Mouse (Mus musculus) lung, adult 2 months (tissue): ENCODE data around the gene Adgra1. TPM values are rescaled to one million over a fixed set of nuclear protein-coding genes. Genes with fewer than 3 reads are reported as not detected.

Source experiments
- DNase-seq: peaks from one replicate; pipeline ENCODE4 v3.0.0; 2022
- H3K4me1 ChIP-seq: fragments of 200-500 bp; 2 replicates; pipeline ENCODE4 v1.6.1; 2011; ENCODE audit warnings: low read length; ENCODE audit not compliant: control insufficient read depth, insufficient read depth
- H3K4me3 ChIP-seq: fragments of 200-500 bp; replicated peaks from 2 replicates; pipeline ENCODE3; 2011; ENCODE audit warnings: low read depth, mild to moderate bottlenecking, control low read depth, low read length; ENCODE audit errors: extremely low read depth
- CTCF ChIP-seq: fragments of 200-500 bp; IDR thresholded peaks from 2 replicates; pipeline ENCODE4 v1.5.1; 2011; ENCODE audit warnings: mild to moderate bottlenecking, low read length, control low read depth; ENCODE audit not compliant: insufficient read depth
- POLR2A ChIP-seq: fragments of 200-500 bp; IDR thresholded peaks from 2 replicates; pipeline ENCODE4 v1.6.1; 2011; ENCODE audit warnings: low read depth, mild to moderate bottlenecking, control low read depth, low read length, borderline replicate concordance; ENCODE audit errors: extremely low read depth
- WGBS: fragments of 180-500 bp; shearing (Covaris S2); methylation state at CpG from one replicate; pipeline ENCODE4 v1.1.7; 2018; 5-methylcytosine and 5-hydroxymethylcytosine counted together
- polyA plus RNA-seq: library from polyadenylated mRNA; depleted of rRNA; stranded (reverse); fragments of >200 nt; gene quantifications from 2 replicates; pipeline ENCODE4 v1.2.3, GENCODE M21; 2012

Adgra1 gene
- polyA plus RNA-seq, 1 experiment, result 0.12 TPM

DNA sequence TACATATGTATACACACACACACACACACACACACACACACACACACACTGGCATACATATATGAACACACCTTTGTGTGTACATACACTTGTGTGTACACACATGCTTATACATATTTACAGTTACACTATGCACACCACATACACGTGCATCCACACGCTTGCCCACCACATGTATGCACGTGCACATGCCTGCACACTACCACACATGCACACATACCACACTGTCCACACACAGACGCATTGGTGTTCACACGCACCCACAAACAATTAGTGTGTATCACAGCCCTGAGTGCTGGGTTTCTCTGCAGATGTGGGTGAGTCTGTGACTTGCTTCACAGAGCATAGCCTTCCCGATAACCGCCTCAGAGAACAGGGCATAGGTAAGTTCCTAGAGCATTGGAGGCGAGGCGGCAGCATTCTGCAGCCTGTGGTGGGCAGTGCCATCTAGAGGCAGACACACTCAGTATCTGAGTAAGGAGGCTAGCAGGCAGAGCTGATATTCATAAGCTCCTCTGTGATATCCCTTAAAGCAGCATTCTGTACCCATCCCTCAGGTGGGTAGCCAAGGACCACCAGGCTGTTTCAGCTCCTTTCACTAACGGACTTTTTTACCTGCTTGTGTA, 43.3 kb downstream of the Adgra1 start:
- no peak for DNase-seq
- TF ChIP-seq CTCF (peak; percentile 31; the same call in 1 of the 2 replicates), POLR2A (no peak)
- 65% methylated on average over 10 of the region's 10 CpGs for whole genome bisulfite sequencing

DNA sequence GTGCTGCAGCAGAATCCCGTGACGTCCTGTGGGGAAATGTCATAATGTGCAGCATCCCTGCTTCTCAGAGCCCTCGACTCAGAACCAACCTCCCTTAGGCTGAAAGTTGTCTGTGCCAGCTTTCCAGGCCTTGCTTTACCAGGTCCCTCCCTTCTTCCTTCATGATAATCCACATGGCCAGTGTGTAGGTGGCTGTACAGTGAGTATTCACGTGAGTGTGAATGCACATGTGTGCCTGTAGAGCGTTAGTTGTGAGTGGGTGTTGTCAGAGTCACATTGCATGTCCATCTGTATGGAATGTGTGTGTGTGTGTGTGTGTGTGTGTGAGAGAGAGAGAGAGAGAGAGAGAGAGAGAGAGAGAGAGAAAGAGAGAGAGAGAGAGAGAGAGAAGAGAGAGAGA, 44.1 kb downstream of the Adgra1 start:
- Histone ChIP-seq H3K4me1 (no peaks in the 10 kb centered on the region), H3K4me3 (no peak overlapping the region)
- DNase-seq, result no peak
- WGBS, result 70% methylated on average over 5 of the region's 5 CpGs
- TF ChIP-seq POLR2A (no peak), CTCF (no peak)

More for the DNA sequence above, 43.3 kb downstream of the Adgra1 start:
- Histone ChIP-seq H3K4me3 (no peak overlapping the region), H3K4me1 (no peaks in the 10 kb centered on the region)

- WGBS, result 44% methylated on average over 6 of the region's 6 CpGs
- DNase-seq, result no peak
- no peak overlapping the region for H3K4me3 ChIP-seq
- no peak for TF ChIP-seq CTCF
- no peak for TF ChIP-seq POLR2A
- H3K4me1 ChIP-seq, result no peaks in the 10 kb centered on the region
Observed at GRCm38 (mm10) chr7:139878621-139879020, 44.6 kb downstream of the Adgra1 start.

DNA sequence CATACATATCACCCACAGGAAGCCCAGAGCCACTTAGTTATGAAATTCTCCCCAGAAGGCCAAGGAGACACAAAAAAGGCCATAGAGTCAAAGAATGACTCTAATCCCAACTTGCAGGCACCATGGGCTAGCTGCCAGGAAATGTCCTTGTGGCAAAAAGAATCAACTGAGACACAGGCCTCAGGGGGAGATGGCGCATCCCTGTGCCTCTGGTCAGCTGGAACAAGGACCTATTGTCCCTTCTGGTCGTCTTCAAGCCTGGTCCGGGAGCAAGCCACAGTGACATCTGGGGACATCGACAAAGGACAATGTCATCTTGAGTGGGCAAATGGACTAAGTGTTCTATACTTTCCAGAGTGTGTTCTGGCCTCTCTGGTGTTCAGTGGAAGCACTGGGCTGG, 49.6 kb downstream of the Adgra1 start:
- Histone ChIP-seq H3K4me3 (no peak overlapping the region), H3K4me1 (no peaks in the 10 kb centered on the region)
- no peak for DNase-seq
- WGBS, result 82% methylated on average over 4 of the region's 4 CpGs
- TF ChIP-seq CTCF (no peak), POLR2A (no peak)

DNA sequence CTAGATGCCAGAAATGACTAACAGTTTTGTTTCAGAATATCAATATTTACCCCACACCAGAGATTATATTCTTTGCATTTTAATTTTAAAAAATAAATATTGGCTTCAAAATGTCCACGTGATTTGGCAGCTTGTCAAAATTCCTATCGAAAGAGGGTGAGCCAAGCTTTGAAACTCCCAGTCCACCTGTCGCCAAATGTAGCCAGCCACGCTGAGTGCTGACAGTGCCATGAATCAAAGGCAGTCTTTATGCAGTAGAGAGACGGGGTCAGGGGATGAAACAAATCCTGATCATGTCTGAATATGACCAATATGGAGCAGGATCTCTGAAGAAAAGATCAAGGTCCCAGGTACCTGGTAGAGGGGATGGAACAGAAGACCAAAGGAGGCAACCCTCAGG, 57.8 kb downstream of the Adgra1 start:
- Histone ChIP-seq H3K4me3 (no peak overlapping the region), H3K4me1 (no peaks in the 10 kb centered on the region)
- TF ChIP-seq POLR2A (no peak), CTCF (no peak)
- 37% methylated on average over 5 of the region's 5 CpGs for WGBS
- no peak for DNase-seq

DNA sequence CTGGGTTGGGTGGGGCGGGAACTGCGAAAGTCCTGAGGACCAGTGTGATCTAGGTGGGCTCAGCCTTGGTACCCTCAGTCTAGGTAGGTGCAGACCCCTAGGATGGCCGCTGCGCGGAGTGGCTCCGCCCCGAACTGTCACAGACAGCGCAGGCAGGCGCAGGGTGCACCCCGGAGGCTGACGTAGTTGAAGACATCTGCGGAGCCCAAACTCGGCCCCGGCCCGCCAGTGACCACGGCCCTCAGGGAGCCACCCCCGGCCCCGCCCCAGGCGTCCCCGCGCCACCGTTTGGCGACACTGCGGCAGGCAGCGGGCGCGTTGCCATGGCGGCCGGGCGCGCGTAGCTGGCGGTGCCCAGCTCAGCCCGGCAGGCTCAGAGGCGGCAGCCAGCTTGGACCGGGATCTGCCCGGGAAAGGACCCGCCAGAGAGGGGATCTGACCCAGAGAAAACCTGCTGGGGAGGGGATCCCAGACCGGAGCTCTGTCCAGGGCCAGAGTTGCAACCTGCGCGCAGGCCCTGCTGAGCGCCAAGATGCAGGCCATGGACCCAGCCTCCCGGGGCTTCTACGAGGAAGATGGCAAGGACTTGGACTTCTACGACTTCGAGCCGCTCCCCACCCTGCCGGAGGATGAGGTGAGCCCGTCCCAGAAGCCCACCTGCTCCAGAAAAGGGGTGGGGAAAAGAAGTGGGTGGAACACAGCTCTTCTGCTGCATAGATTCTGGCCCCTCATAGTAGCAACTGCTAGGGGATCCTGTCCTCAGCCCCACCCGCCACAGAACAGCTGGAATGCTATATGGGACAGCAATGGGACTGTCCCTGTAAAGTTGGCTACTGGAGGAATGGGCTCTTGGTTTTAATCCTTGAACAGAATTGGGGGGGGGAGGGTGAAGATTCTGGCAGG, 60.9 kb downstream of the Adgra1 start, which contains the start of gene Kndc1:
TSS of gene Kndc1 (plus strand) at position 42 of the 903 bp plus-strand sequence.
- WGBS, result 2% methylated on average over 50 of the region's 50 CpGs
- H3K4me1 ChIP-seq, result no peaks in the 10 kb centered on the region
- peak within 1 kb of the TSS; percentile 3 for H3K4me3 ChIP-seq
- no peak for TF ChIP-seq CTCF
- TF ChIP-seq POLR2A, result no peak
- DNase-seq, result no peak

DNA sequence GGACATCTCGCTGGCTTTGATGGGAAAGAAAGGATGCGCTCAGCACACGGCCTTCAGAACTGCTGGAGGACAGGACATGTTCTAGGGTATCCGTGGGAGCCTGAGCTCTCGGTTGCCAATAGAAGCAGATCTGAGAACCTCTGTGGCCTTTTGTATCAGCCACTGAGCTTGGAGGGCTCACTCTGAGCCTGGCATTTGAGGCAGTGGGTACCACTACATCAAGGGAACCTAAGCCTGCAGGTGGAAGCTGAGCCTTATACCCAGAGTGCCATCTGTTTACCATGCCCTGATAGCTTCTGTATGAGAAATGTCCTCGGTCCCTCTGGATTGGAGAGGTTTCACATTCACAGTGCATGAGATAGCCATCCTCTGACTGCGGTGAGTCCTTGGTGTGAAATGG, 62.3 kb downstream of the Adgra1 start:
- DNase-seq, result no peak
- TF ChIP-seq POLR2A (no peak), CTCF (no peak)
- 74% methylated on average over 7 of the region's 7 CpGs for WGBS
- no peak overlapping the region for H3K4me3 ChIP-seq
- no peaks in the 10 kb centered on the region for H3K4me1 ChIP-seq

DNA sequence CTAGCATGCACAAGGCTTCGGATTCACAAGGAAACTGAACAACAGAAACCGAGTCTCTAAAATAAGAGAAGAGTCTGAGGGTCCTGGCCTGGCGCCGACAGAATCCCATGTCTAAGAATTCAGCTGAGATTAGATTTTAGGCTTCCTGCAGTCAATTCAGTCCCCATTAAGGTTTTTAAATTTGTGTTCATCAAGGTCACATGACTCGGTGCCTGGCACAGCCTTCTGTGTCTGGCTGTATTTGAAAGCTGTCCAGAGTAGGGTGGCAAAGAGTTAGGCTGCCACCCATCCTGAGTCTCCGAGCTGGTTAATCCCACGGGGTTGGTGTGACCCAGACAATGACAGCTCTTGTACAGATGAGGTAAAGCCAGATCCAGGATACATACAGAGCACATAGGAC, 62.8 kb downstream of the Adgra1 start:
- 71% methylated on average over 7 of the region's 7 CpGs for WGBS
- no peaks in the 10 kb centered on the region for H3K4me1 ChIP-seq
- DNase-seq, result no peak
- no peak overlapping the region for H3K4me3 ChIP-seq
- TF ChIP-seq POLR2A (no peak), CTCF (no peak)

- Histone ChIP-seq H3K4me1 (no peaks in the 10 kb centered on the region), H3K4me3 (no peak overlapping the region)
- no peak for DNase-seq
- WGBS, result 72% methylated on average over 2 of the region's 2 CpGs
- TF ChIP-seq POLR2A, result no peak
- no peak for TF ChIP-seq CTCF
Observed at GRCm38 (mm10) chr7:139898606-139899005, 64.6 kb downstream of the Adgra1 start.

GRCm38 (mm10) chr7:139899505-139899904, 65.5 kb downstream of the Adgra1 start:
- WGBS, result 76% methylated on average over 7 of the region's 7 CpGs
- H3K4me3 ChIP-seq, result no peak overlapping the region

More at GRCm38 (mm10) chr7:139899505-139899904, 65.5 kb downstream of the Adgra1 start:
- H3K4me1 ChIP-seq, result no peaks in the 10 kb centered on the region
- no peak for DNase-seq
- TF ChIP-seq POLR2A, result no peak
- no peak for TF ChIP-seq CTCF
